Mouse (Mus musculus) kidney, postnatal 10 days (tissue): ENCODE results near the gene Tcp11l2.

ENCODE experiments used
- DNase-seq: peaks from one replicate; pipeline ENCODE4 v3.0.0; 2021; ENCODE audit warnings: mixed read lengths

The Tcp11l2 gene

DNA sequence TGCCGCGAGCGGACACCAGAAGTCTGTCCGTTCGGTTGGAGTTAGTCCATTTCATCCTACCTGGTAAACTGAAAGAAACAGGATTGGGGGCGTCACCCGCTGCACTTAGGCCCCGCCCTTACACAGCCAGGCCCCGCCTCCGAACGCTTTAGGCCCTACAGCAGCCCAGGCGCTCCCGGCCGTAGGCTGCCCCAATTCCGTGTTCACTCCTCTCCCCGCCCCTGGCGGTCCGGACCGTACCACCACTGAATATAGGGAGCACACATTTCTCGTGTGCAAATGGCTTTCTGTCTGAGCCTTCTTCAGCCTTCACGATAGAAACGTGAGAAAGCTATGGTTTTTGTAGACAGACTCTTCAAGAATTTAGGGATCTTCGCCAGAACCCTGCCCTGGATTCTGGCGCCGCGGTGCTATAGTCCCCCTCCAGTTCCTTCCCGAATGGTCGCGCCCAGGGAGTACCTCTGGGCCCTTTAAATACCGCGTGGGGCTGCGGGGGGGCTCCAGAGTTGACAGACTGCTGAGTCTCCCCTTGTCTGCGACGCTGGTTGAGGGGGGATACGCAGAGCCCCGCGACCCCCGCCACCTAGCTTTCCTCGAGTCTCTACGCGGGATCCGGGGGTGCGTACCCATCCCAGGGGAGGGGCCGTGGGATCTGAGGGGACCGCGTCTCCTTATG lies at the start of gene Tcp11l2:
TSS of gene Tcp11l2 (plus strand) at position 232 of the 676 bp plus-strand sequence.
- DNase-seq, result peak; percentile 96

DNA sequence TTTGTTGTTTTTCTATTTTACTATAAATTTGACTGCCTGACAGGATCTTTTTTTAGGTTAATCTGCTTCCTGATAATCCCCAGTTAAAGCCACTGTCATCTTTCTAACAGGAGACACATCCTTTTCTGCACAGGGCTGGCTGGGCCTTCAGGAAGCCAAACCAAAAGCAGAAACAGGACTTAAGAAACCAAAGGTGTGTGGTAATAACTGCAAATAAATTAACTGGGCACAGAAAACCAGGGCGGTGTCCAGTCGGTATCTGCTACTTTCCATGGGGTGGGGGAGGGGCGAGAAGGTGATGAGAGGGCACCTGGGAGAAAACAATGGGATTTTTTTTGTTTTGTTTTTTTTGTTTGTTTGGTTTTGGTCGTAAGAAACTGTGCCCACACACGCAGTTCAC lies 49.4 kb upstream of the Tcp11l2 start:
- no peak for DNase-seq

DNA sequence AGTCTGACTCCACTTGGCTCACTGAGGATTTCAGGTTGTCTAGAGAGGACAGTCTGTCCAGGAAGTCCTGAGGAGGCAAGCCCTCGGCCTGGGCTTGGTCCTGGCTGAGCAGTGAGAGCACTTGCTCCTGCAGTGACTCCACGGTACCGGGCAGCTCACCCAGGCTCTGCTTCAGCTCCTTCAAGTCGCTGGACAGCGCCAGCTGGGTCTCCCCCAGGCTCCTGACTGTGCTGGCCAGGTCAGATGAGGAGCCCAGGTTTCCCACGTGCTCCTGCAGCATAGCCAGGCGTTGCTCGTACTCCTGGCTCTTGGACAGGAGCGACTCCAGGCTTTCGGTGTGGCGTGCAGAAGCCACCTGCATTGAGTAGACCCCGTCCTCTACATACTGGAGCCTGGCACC lies 48.8 kb upstream of the Tcp11l2 start:
- DNase-seq, result no peak

- no peak for DNase-seq
These were observed 46.0 kb upstream of the Tcp11l2 start for GRCm38 (mm10) chr10:84530388-84530787.

DNA sequence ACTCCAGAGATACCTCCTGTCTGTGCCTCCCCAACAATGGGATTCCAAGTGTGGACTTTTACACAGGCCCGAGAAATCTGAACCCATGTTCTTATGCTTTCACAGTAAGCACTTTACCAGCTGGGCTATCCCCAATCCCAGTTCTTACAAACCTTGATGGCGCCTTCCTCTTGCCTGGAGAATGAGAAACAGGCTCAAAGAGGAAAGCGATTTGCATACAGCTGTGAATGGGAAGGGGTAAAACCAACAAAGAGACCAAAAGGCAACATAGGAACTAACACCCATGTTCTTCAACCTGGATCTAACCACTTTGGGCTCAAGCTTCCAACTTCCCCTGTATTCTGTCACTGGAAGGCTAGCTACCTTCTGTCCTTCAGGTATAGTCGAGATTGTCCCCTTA lies 44.9 kb upstream of the Tcp11l2 start:
- DNase-seq, result no peak

DNA sequence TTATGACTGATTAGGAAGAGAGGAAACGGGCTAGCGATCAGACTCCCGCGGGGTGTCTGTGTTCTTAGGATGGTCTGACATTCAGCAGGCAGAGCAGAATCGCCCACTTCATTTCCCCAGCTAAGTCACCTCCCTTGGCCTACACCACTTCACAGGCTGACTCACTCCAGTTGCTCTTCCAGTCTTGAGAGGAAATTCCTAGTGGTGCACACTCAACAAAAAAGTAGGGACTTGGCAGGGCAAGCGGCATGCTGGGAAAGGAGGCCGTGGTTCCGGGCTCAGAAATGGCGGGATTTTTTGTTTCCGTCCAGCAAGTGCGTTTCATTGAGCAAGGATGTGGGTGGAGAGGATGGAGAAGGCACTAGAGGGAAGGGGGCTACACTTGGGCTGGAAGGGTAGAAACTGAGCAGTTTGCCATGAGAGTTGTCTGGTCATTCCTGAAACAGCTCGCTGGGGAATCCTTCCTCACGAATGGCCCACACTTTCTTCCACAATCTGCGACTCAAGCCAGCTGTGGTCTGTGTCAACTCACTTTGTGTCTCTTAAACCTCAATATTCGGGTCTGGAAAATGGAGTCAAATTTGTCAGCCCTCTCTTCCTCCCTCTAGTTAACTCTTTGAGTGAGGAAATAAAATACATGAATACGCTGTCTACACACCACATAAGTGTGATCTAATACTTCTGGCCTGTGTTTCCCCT lies 44.1 kb upstream of the Tcp11l2 start:
- DNase-seq, result peak; percentile 63

DNA sequence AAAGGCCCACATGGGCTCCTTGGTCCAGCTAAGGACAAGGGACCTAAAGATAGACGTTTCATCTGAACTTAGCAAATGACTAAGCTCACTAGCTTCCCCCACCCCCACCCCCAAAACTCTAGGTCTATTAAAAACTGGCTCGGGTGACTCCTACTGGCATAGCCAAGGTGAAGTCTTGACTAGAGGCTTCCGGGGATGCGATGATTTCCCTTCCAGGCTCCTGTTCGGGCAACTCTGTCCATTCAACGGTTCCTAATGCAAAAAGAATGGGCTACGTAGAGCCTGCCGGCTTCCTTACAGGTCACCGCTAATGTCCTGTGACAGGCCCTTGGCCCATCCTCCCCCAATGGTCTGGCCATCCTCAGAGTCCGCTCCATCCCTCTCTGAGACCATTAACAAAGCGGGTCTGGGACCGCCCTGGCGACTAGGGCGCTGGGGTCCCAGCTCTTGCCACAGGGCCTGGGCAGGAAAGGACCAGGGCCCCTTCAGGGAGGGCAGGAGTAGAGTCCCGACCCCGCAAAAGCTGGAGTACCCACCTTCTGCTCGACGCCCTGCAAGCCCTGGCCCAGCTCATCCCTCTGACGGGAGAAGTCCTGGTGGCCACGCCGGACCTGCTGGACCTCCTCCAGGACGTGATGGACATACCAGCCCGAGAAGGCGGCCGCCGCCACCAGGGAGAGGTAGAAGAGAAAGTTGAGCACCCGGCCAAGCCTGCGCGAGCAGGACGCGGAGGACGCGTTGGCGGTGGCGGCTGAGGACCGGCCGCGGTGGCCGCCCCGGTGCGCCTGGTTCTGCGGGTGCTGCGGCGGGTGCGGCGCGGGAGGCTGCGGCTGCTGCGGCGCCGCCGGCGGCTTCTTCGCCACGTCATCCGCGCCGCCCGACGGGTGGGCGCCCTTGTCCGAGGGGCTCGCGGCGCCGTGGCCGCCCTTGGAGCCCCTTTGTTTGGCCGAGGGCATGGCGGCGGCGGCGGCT lies 43.2 kb upstream of the Tcp11l2 start:
- DNase-seq, result peak; percentile 73

DNA sequence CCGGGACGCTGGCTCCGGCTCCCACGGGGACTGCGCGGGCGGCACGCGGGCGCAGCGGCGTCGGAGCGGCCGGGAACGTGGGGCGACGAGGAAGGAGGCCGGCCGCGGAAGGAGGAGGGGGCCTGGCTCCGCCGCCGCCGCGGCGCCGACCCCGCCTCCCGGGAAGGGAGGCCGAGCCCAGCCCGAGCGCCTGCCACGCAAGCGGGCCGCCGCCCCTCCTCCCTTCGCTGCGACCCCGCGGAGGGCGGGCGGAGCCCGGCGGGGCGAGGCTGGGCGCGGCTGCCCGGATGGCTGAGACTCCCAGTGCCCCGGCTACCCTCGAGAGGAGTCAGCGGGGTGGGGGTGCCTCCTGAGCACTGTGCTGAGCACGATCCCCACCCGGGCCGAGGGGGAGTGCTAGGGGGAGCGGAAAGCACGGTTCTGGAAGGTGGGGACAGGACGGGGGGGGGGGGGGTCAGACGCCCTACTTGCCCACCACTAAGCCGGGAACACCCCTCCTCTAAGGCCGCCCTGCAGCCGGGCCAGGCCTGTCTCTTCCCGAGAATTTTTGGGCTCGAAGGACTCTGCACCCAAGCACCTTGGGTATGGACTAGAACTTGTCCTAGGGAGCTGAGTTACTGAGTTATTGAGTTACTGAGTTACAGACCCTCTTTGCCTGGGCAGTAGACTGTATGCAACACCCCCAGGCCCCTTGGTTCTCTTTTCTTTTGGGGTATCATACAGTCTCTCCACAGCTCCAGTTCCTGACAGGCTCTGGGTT lies 42.3 kb upstream of the Tcp11l2 start, which contains the start of gene Ckap4:
TSS of gene Ckap4 (minus strand) at position 151 of the 760 bp plus-strand sequence.
- DNase-seq, result peak; percentile 89

GRCm38 (mm10) chr10:84535458-84535857 lies 41.0 kb upstream of the Tcp11l2 start:
- DNase-seq, result no peak

DNA sequence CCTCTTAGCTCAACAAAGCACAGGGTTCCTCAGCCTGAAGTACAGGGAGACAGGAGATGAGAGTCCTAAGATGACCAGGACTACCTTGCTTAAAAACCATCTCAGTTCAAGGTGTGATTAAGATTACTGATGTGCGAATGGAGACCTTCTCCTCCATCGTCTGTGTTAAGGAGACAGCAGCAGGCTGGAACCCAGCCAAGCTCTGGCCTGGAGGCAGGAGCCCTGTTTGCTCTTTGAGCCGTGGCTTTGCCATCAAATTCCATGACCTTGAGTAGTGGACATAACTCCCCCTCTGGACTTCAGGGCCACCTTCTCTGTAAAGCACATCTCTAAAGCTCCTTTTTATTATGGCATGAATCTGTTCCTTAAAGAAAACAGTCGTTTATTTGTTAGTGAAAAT lies 40.6 kb upstream of the Tcp11l2 start:
- peak; percentile 78 for DNase-seq

GRCm38 (mm10) chr10:84539651-84540050 lies 36.8 kb upstream of the Tcp11l2 start:
- no peak for DNase-seq

DNA sequence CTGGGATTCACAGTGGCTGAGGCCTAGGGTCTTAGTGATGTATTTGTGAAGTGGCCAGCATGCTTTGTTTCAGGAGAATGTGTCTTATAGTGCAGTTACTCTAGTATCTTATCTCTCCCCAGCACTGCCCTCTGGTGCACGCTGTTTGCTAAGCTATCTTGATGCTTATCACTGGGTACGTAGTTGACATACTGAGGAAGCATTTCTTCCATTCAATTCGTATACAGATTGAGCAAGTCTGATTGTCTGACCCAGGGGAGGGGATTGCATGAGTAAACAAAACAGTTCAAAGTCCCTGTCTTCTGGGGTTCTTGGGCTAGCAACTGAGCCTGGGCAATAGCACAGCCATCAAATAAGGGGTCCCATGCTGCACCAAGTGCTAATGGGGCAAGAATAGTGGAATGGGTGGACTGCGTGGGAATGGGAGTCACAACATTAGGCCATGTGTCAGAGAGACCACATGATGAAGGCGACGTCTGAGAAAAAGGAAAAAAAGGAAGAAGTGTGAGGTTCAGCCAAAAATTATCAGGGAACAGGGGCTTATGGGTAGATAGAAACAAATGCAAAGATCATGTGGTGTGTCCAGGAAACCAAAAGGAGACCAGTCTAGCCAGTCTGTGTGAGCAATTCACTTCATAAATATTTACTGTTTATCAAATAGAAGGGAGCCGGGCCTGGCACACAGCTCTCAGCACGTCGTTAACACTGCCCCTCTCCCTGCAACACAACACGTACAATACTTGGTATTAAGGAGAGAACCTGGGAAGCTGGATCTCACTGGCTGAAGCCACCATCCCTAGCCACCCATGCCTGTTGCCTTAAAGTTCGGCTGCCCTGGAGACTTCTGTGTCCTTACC lies 33.4 kb upstream of the Tcp11l2 start:
- DNase-seq, result no peak

GRCm38 (mm10) chr10:84544841-84545610 lies 31.4 kb upstream of the Tcp11l2 start:
- no peak for DNase-seq

DNA sequence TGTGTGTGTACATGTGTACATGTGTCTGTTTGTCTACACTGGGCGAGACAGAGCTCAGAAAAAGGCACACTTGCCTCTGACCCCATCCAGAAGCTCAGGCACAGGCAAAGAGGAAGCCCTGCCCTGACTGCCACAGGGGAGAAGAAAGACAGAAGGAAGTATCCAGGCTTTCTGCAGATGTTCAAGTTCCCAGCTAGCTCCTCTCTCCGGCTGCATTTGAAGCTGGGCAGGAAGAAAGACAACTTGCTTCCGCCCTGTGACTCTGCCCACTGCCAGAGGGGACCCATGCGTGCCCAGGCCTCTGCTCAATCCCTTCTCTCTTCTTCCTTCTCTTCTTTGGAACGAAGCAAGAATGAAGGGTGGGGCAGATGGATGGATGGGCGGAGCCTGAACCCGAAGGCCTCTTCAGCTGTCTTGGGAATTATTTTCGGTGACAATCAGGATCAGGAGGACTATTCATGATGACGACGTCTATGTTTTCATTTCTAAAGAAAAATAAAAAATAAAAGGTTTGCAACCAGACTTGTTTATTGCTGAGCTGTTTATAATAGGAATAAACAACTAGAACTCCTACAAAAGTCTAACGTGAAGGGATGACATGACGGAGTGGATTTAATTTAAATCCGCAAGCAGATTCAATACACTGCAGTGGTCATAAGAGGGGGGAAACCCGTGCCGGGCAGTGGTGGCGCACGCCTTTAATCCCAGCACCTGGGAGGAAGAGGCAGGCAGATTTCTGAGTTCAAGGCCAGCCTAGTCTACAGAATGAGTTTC lies 27.1 kb upstream of the Tcp11l2 start:
- no peak for DNase-seq

DNA sequence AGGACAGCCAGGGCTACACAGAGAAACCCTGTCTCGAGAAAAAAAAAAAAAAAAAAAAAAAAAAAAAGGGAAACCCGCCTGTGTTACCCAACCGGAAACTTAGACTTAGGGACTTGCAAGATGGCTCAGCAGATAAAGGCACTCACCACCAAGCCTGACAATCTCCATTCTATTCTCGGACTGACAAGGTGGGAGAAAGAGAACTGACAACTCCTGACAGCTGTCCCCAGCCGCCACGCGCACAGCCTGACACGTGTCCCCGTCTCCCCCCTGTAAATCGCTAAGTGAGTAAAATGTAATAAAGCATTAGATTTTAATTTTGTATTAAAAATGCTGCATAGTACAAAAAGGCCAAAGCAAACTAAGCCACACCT lies 26.5 kb upstream of the Tcp11l2 start:
- no peak for DNase-seq

- DNase-seq, result no peak
These were observed 24.6 kb upstream of the Tcp11l2 start for GRCm38 (mm10) chr10:84551846-84552245.

GRCm38 (mm10) chr10:84552477-84552876 lies 23.9 kb upstream of the Tcp11l2 start:
- DNase-seq, result no peak

GRCm38 (mm10) chr10:84554291-84555009 lies 22.0 kb upstream of the Tcp11l2 start:
- peak; percentile 61 for DNase-seq

DNA sequence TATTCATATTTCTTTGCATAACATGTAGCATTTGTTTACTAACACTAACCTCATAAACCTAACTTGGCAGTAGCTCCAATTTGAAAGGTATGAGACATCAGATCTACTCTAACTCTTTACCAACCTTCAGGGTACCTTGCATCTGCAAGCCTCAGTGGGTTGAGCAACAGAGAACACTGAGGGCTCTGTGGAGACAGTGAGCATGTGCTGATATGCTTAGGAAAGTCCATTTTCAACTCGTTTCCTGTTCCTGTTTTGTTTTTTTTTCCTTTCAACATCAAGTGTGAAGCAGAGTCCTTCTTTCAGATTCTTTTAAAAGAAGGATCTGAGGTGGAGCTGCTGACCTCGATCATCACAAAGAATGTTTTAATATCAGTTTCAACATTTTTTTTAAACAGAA lies 20.3 kb upstream of the Tcp11l2 start:
- DNase-seq, result no peak
